Mouse (Mus musculus) urinary bladder, postnatal 10 days (tissue): ENCODE results near the gene Gm20708.

Experiments
- DNase-seq: peaks from one replicate; pipeline ENCODE4 v3.0.0; 2022; ENCODE audit warnings: low spot score

The Gm20708 gene

GRCm38 (mm10) chr11:117809407-117810311, at the start of gene Gm20708, which contains the start of gene Syngr2:
Gm20708 (plus strand) TSS chr11:117809668.
Syngr2 (plus strand) TSS chr11:117809668.
- no peak for DNase-seq

- DNase-seq = no peak
These were observed 48.9 kb upstream of the Gm20708 start for GRCm38 (mm10) chr11:117760374-117761119.

- no peak for DNase-seq
These were observed 47.7 kb upstream of the Gm20708 start for GRCm38 (mm10) chr11:117761801-117762200.

- DNase-seq = no peak
These were observed 47.2 kb upstream of the Gm20708 start for GRCm38 (mm10) chr11:117762246-117762645.

- no peak for DNase-seq
These were observed 45.1 kb upstream of the Gm20708 start for GRCm38 (mm10) chr11:117764319-117764718.

GRCm38 (mm10) chr11:117765361-117765760, 44.1 kb upstream of the Gm20708 start:
- no peak for DNase-seq

- no peak for DNase-seq
These were observed 43.2 kb upstream of the Gm20708 start for GRCm38 (mm10) chr11:117766275-117766674.

- no peak for DNase-seq
These were observed 40.5 kb upstream of the Gm20708 start for GRCm38 (mm10) chr11:117768725-117769682.

- no peak for DNase-seq
These were observed 39.8 kb upstream of the Gm20708 start for GRCm38 (mm10) chr11:117769683-117770047.

GRCm38 (mm10) chr11:117770407-117770806, 39.1 kb upstream of the Gm20708 start:
- no peak for DNase-seq

- no peak for DNase-seq
These were observed 37.1 kb upstream of the Gm20708 start for GRCm38 (mm10) chr11:117772352-117772751.

GRCm38 (mm10) chr11:117774925-117775324, 34.5 kb upstream of the Gm20708 start:
- no peak for DNase-seq

GRCm38 (mm10) chr11:117775540-117775939, 33.9 kb upstream of the Gm20708 start:
- DNase-seq = no peak

- DNase-seq = no peak
These were observed 33.2 kb upstream of the Gm20708 start for GRCm38 (mm10) chr11:117776085-117776792.

GRCm38 (mm10) chr11:117777111-117777510, 32.4 kb upstream of the Gm20708 start:
- DNase-seq = no peak

GRCm38 (mm10) chr11:117778031-117778430, 31.4 kb upstream of the Gm20708 start:
- no peak for DNase-seq

- no peak for DNase-seq
These were observed 30.5 kb upstream of the Gm20708 start for GRCm38 (mm10) chr11:117778851-117779433.

- no peak for DNase-seq
These were observed 29.9 kb upstream of the Gm20708 start for GRCm38 (mm10) chr11:117779434-117780198.

- no peak for DNase-seq
These were observed 29.3 kb upstream of the Gm20708 start for GRCm38 (mm10) chr11:117780199-117780515.

GRCm38 (mm10) chr11:117780582-117781111, 28.8 kb upstream of the Gm20708 start:
- DNase-seq = peak; percentile 47
